Mouse (Mus musculus) liver, adult 10 weeks (tissue): ENCODE measurements around the gene Gpatch3. TPM values are rescaled to one million over a fixed set of nuclear protein-coding genes. Genes with fewer than 3 reads are reported as not detected.

Experiments
- polyA plus RNA-seq: library from polyadenylated mRNA; stranded (reverse); fragments of 350-450 nt; fragmentation: Illumina TruSeq; extraction: RNeasy Lipid Tissue Mini Kit (QIAGEN cat#74804); gene quantifications from one replicate; pipeline ENCODE4 v1.2.3, GENCODE M21; 2014; ENCODE audit warnings: low read depth, low replicate concordance

Gene Gpatch3
- polyA plus RNA-seq = not detected

DNA sequence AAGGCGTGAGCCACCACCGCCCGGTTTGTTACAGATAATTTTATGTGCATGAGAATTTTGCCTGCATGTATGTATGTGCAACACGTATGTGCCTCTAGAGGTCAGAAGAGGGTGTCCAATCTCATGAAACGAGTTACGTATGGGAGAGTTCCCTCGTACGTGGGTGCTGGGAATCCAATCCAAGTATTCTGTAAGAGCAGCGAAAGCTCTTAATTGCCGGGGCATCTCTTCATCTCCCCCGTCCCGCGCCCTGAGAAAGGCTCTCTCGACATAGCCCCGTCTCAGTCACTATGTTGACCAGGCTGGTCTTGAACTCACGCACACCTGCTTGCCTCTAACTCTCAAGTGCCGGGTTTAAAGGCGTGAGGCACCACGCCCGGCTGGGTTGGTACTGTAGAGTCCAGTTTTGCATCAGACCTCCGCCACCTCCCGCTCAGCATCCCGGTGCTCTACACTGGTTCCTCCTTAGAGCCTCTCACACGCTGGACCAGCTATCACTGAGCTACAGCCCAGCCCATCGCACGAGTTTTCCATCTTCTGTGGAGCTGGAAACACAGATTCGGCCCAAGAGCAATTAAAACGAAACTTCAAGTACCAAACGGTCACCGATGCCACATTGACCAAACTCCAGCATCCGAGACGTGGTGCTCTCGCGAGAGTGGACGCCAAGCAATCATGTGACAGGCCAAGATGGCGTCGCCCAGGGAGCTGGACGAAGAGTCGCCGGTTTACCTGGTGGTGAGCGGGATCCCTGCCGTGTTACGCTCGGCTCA lies at the start of gene Gpatch3:
Gpatch3 (plus strand) TSS at position 676 of the 773 bp plus-strand sequence.

DNA sequence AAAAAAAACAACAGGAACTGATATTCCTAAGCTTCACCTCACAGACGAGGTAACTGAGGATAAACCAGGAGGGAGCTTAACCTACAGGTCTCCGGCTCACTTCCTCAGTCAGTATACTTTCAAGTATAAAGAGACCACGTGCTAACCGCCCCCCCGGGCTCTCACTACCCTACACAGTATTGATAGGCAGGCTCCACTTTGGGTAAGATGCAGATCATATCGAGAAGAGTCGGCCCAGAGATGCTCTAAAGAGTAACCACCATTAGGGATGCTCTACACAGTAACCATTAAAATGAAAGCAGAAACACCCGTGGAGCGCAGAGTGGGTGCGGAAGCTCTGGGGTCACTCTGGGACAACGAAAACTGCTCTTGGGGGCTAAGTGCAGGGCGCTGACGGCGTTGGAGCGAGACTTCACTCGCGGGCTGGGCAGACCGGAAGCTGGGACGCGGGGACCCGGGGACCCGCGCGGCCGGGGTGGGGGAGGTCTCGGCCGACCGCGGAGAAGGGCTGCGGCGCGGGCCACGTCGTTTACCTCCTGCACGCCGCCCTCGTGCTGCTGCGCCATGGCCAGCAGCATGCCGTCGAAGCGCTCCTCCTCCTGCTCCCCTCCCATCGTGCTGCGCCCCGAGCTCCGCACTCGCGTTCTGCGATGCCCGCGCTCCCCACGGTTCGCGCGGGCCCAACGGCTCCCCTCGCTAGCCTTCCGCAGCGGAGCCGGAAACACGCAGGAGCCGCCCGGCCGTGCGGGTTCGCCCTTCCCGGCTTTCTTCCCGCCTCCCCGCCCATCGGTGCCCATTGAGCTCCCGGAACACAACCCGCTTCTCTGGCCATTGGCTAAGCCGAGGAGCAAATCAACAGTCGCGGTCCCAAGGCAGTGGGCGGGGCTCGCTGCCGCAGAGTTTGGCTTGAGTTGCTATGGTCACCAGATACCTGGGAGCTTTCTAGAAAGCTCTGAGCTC lies 29.0 kb upstream of the Gpatch3 start, which contains the start of gene Nudc:
Nudc (minus strand) TSS at position 725 of the 960 bp plus-strand sequence.

DNA sequence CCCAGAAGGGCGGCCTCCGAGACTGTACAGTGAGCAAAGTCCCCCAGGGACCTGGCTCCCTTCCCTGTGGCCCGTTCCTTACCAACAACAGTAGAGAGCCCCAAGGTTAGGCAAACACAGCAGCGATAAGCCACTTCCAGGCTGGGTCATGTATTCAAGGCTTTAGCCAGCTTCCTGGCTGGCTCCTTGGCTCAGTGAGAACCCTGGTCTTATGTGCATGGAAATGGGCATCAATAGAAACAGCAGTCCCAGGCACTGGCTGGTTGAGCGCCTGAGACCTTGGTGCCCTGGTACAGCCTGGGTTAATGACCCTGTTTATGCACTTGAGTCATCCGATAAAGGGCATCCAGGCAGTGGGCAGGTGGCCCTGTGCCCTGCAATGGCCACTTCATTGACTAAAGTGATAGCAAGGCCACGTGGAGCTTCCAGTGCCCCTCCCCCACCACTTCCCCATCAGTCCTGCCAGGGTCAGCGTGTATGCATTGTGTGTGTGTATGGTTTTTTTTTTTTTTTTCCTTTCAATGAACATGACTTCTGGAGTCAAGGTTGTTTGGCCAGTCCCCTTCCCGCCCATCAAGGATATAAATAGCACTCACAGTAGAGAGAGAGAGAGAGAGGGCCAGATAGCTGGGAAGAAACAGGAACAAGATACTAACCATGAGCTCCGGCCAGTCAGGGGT lies 21.6 kb upstream of the Gpatch3 start, which contains the start of gene Nr0b2:
Nr0b2 (plus strand) TSS at position 609 of the 680 bp plus-strand sequence.

DNA sequence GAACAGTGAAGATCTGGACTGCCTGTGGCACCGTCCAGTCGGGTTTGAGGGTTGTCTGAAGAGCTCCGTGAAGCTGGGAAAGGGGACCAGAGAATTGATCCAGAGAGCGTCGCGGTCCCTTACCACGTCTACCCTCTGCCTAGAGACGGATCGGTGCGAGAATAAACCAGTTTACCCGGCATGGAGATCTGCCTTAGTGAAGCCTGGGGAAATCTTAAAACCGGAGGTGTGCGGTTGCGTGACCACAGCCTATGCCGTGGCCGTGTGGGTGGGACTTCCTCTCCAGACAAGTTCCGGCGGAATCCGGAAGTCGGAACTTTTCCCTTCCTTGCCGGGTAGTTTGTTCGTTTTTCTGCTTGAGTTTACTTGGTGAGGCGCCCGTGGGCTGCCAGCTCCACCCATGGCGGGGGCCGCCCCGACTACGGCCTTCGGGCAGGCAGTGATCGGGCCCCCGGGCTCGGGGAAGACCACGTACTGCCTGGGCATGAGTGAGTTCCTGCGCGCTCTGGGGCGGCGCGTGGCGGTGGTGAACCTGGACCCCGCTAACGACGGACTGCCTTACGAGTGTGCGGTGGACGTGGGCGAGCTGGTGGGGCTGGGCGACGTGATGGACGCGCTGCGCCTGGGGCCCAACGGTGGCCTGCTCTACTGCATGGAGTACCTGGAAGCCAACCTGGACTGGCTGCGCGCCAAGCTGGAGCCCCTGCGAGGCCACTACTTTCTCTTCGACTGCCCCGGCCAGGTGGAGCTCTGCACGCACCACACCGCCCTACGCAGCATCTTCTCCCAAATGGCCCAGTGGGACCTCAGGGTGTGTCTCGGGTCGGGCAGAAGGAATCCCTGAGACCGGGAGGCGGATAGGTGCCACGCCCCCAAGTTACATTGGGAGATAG lies 9.8 kb downstream of the Gpatch3 start, which contains the start of gene Gpn2:
Gpn2 (plus strand) TSS at position 304 of the 893 bp plus-strand sequence.

DNA sequence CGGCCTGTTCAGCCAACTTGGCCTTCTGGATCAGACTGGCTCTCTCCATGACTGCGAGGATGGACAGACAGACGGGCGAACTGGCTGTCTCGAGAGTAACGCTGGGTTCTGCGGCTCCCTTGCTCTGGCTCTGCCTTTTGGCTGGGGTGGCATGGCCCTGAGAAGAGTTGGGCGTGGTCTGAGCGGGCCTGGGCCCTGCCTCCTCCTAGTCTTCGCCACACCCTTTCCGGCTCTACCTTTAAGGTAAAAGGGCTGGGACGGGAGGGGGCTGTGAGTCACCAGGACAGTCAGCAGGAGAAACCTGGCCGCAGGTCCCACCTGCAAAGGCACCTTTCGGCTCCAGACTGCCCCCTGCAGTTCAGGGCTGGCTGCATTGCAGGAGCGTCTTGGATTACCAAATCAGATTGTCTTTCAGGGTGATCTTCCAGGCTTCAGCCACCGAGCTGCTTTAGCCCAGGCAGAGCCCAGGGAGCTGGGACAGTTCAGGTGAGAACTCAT lies 27.2 kb downstream of the Gpatch3 start, which contains the start of gene Sfn:
Sfn (minus strand) TSS at position 448 of the 498 bp plus-strand sequence.

Other genes with a start within 250 kb of the Gpatch3 start
- 7.5 TPM for gene Wdtc1, start 221.3 kb upstream of the Gpatch3 start, polyA plus RNA-seq
- 0.48 TPM for gene Slc9a1, start 205.0 kb upstream of the Gpatch3 start, polyA plus RNA-seq
- not detected for gene Tent5b, start 94.6 kb upstream of the Gpatch3 start, polyA plus RNA-seq
- not detected for gene Trnp1, start 76.2 kb upstream of the Gpatch3 start, polyA plus RNA-seq
- gene Kdf1, start 55.8 kb upstream of the Gpatch3 start, polyA plus RNA-seq = not detected
- gene Nudc, start 28.7 kb upstream of the Gpatch3 start, polyA plus RNA-seq = 16.6 TPM
- gene Nr0b2, start 21.4 kb upstream of the Gpatch3 start, polyA plus RNA-seq = 4.4 TPM
- gene Gpn2, start 9.6 kb downstream of the Gpatch3 start, polyA plus RNA-seq = not detected
- not detected for gene Sfn, start 27.4 kb downstream of the Gpatch3 start, polyA plus RNA-seq
- 2.8 TPM for gene Zdhhc18, start 75.4 kb downstream of the Gpatch3 start, polyA plus RNA-seq
- 2.4 TPM for gene Pigv, start 97.9 kb downstream of the Gpatch3 start, polyA plus RNA-seq
- 7.2 TPM for gene Arid1a, start 182.0 kb downstream of the Gpatch3 start, polyA plus RNA-seq